17 mouse cellular contexts compared by ENCODE assay signal in the genomic region with DNA sequence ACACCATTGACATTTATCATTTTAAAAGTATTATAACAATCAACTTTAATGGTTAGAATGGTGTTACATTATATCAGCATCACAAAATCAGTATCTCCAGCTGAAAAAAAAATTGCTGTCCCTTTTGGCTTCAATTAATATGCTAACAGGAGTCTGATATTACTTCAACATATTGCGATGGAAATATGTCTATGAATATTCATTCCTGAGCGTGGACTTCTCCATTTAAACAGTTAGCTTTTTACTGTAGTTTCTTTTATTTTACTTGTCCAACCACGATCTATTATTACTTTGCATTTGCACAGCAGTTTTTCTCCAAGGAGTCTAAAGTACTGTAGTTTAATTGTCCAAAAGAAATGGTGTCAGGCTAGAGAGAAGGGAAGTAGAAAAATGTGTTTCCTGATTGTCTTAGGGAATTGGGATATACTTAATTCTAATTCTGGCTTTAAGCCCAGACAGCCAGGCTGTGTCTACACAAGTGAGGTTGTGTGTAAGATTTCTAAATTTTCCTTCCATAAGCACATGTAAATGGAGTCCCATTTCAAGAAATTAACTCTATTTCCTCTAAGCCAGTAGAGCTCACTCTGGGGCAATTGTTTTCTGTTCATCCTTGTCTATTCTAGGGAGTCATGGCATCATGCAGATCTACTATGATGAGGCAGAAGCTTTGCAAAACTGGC.
DNase-seq lines count a peak whose midpoint lies in the region; ATAC-seq and TF ChIP-seq lines count a peak whose summit lies in the region.
"Had no signal": no experiment of that assay in that cellular context is flagged by ENCODE, and none has a peak within 500 bp of the region (broad histone marks: within the 10 kb centered on the region; RNA-seq: fewer than 3 reads in every experiment).

No protein-coding gene starts in this region.

- no peaks in the 10 kb centered on the region for H3K36me3 ChIP-seq in hindbrain, embryonic 15.5 days
- H3K36me3 ChIP-seq in hindbrain, embryonic 10.5 days, result no peaks in the 10 kb centered on the region
- H3K36me3 ChIP-seq in midbrain, postnatal 0 days (ENCODE audit: insufficient read depth, low read length), result no peaks in the 10 kb centered on the region
- H3K36me3 ChIP-seq in midbrain, embryonic 10.5 days, result no peaks in the 10 kb centered on the region
- no peaks in the 10 kb centered on the region for H3K36me3 ChIP-seq in forebrain, embryonic 16.5 days (ENCODE audit: control insufficient read depth, insufficient read depth)
- H3K36me3 ChIP-seq: G1E; midbrain, embryonic 12.5 days had no signal

- H3K27ac ChIP-seq in hindbrain, embryonic 15.5 days (replicated peaks), result 0 out of 2 replicates have a peak overlapping the region, but pooled peaks have one; percentile 30
- no peak overlapping the region for H3K27ac ChIP-seq in hindbrain, embryonic 10.5 days
- no peak overlapping the region for H3K27ac ChIP-seq in midbrain, postnatal 0 days (ENCODE audit: low read depth, low read length)
- no peak overlapping the region for H3K27ac ChIP-seq in midbrain, embryonic 10.5 days (replicated peaks)
- H3K27ac ChIP-seq in forebrain, embryonic 16.5 days (ENCODE audit: low read length), result peak overlapping the region; percentile 81
- H3K27ac ChIP-seq: gastrocnemius, adult 2 months; midbrain, embryonic 12.5 days had no signal

- ATAC-seq in hindbrain, embryonic 15.5 days (ENCODE audit: low FRiP score, low read depth), result peak; percentile 83
- no peak for ATAC-seq in midbrain, postnatal 0 days (ENCODE audit: low FRiP score)
- ATAC-seq in forebrain, embryonic 16.5 days, result peak; percentile 88
- ATAC-seq in erythroblast, adult 5-6 weeks (replicated peaks; ENCODE audit: low FRiP score, poor library complexity, severe bottlenecking), result no peak

- no peak overlapping the region for H3K4me3 ChIP-seq in hindbrain, embryonic 15.5 days
- no peak overlapping the region for H3K4me3 ChIP-seq in hindbrain, embryonic 10.5 days
- H3K4me3 ChIP-seq in midbrain, postnatal 0 days (ENCODE audit: low read depth, low read length), result no peak overlapping the region
- H3K4me3 ChIP-seq in midbrain, embryonic 10.5 days, result no peak overlapping the region
- H3K4me3 ChIP-seq in forebrain, embryonic 16.5 days (replicated peaks; ENCODE audit: low read length), result no peak overlapping the region
- H3K4me3 ChIP-seq: erythroblast, embryonic 14.5 days; gastrocnemius, adult 2 months; midbrain, embryonic 12.5 days had no signal

- no peak for TF ChIP-seq CTCF in midbrain, postnatal 0 days (IDR thresholded peaks at IDR 0.05)

- no peaks in the 10 kb centered on the region for H3K9me3 ChIP-seq in hindbrain, embryonic 15.5 days
- no peaks in the 10 kb centered on the region for H3K9me3 ChIP-seq in hindbrain, embryonic 10.5 days
- H3K9me3 ChIP-seq in midbrain, postnatal 0 days (ENCODE audit: low read length), result no peaks in the 10 kb centered on the region
- no peaks in the 10 kb centered on the region for H3K9me3 ChIP-seq in midbrain, embryonic 10.5 days (replicated peaks)
- H3K9me3 ChIP-seq in forebrain, embryonic 16.5 days (ENCODE audit: control insufficient read depth, low read length), result no peaks in the 10 kb centered on the region
- H3K9me3 ChIP-seq: midbrain, embryonic 12.5 days had no signal

- H3K27me3 ChIP-seq in hindbrain, embryonic 15.5 days, result no peaks in the 10 kb centered on the region
- H3K27me3 ChIP-seq in hindbrain, embryonic 10.5 days (ENCODE audit: insufficient read depth, poor library complexity, severe bottlenecking), result no peaks in the 10 kb centered on the region
- H3K27me3 ChIP-seq in midbrain, postnatal 0 days (ENCODE audit: insufficient read depth, low read length), result no peaks in the 10 kb centered on the region
- no peaks in the 10 kb centered on the region for H3K27me3 ChIP-seq in midbrain, embryonic 10.5 days (ENCODE audit: low read depth, poor library complexity, severe bottlenecking)
- H3K27me3 ChIP-seq in forebrain, embryonic 16.5 days (replicated peaks; ENCODE audit: control insufficient read depth, insufficient read depth, low read length), result no peaks in the 10 kb centered on the region
- H3K27me3 ChIP-seq: midbrain, embryonic 12.5 days had no signal

- DNase-seq in hindbrain, embryonic 10.5 days (ENCODE audit: low spot score), result no peak
- peak; percentile 69 for DNase-seq in midbrain, postnatal 0 days (ENCODE audit: low spot score)
- no peak for DNase-seq in midbrain, embryonic 10.5 days (ENCODE audit: low spot score)
- no peak for DNase-seq in liver
- DNase-seq: adrenal gland, adult 2 months; cerebellum, adult 9-11 months; gastrocnemius, adult 2 months; heart, adult 11 months; lung, postnatal 4 days; right cerebral cortex, postnatal 4 days; thymus, adult 18-20 months had no signal

- no peak overlapping the region for H3K4me2 ChIP-seq in hindbrain, embryonic 15.5 days
- no peak overlapping the region for H3K4me2 ChIP-seq in midbrain, postnatal 0 days (ENCODE audit: low read depth, low read length, poor library complexity, severe bottlenecking)
- H3K4me2 ChIP-seq in forebrain, embryonic 16.5 days (ENCODE audit: low read length), result no peak overlapping the region
- H3K4me2 ChIP-seq: midbrain, embryonic 12.5 days had no signal

- WGBS in hindbrain, embryonic 15.5 days, result 63% methylated on average over 3 of the region's 3 CpGs
- 91% methylated on average over 3 of the region's 3 CpGs for WGBS in hindbrain, embryonic 10.5 days
- WGBS in midbrain, postnatal 0 days, result 60% methylated on average over 3 of the region's 3 CpGs
- 86% methylated on average over 3 of the region's 3 CpGs for WGBS in midbrain, embryonic 10.5 days
- WGBS in forebrain, embryonic 16.5 days, result 25% methylated on average over 3 of the region's 3 CpGs

- H3K9ac ChIP-seq in hindbrain, embryonic 15.5 days, result no peak overlapping the region
- no peak overlapping the region for H3K9ac ChIP-seq in midbrain, postnatal 0 days (replicated peaks; ENCODE audit: low read length, poor library complexity, severe bottlenecking)
- H3K9ac ChIP-seq in forebrain, embryonic 16.5 days (replicated peaks; ENCODE audit: low read depth, low read length), result no peak overlapping the region
- H3K9ac ChIP-seq: midbrain, embryonic 12.5 days had no signal

- no peaks in the 10 kb centered on the region for H3K4me1 ChIP-seq in hindbrain, embryonic 15.5 days (replicated peaks)
- H3K4me1 ChIP-seq in hindbrain, embryonic 10.5 days (replicated peaks), result no peaks in the 10 kb centered on the region
- no peaks in the 10 kb centered on the region for H3K4me1 ChIP-seq in midbrain, postnatal 0 days (ENCODE audit: insufficient read depth, low read length)
- no peaks in the 10 kb centered on the region for H3K4me1 ChIP-seq in midbrain, embryonic 10.5 days
- H3K4me1 ChIP-seq in forebrain, embryonic 16.5 days (replicated peaks; ENCODE audit: control insufficient read depth, insufficient read depth, low read length), result peaks cover 7% of the 10 kb centered on the region; the same call in 1 of the 2 replicates
- H3K4me1 ChIP-seq: midbrain, embryonic 12.5 days had no signal

Comparison
In these comparisons a context has a peak if more than half of its experiments do, and no peak if none do; other contexts are left out.
1. H3K27ac ChIP-seq: peak in hindbrain, embryonic 15.5 days (single experiment) and forebrain, embryonic 16.5 days (single experiment); none in hindbrain, embryonic 10.5 days (single experiment), midbrain, postnatal 0 days (single experiment) and midbrain, embryonic 10.5 days (single experiment).
2. ATAC-seq: peak in hindbrain, embryonic 15.5 days (single experiment) and forebrain, embryonic 16.5 days (single experiment); none in midbrain, postnatal 0 days (single experiment) and erythroblast, adult 5-6 weeks (single experiment).